Mouse (Mus musculus) cerebellum, adult 2 months (tissue): ENCODE results near the gene Speer4f1.

Experiments
- CTCF ChIP-seq: fragments of 200-500 bp; IDR thresholded peaks from 2 replicates; pipeline ENCODE4 v1.5.1; 2011; ENCODE audit warnings: low read depth, mild to moderate bottlenecking, control low read depth, low read length, moderate library complexity, borderline replicate concordance; ENCODE audit not compliant: insufficient read depth
- POLR2A ChIP-seq: fragments of 200-500 bp; IDR thresholded peaks from 2 replicates; pipeline ENCODE4 v1.6.1; 2011; ENCODE audit warnings: low read length, control low read depth, borderline replicate concordance; ENCODE audit not compliant: insufficient read depth

- TF ChIP-seq CTCF (no peak), POLR2A (no peak)
Observed at GRCm38 (mm10) chr5:17426930-17427329, 49.0 kb upstream of the Speer4f1 start.
